Mouse (Mus musculus) naive thymus-derived CD4-positive, alpha-beta T cell, adult 2 months (primary cell): ENCODE measurements around the gene Olfr1450.
"Not testable (repeated sequence)": the region's sequence is repeated elsewhere in the genome, so short reads cannot be mapped to it uniquely, and the experiment has no call there.

ENCODE experiments used
- DNase-seq: peaks from one replicate; pipeline ENCODE4 v3.0.0-alpha.2; 2011; ENCODE audit warnings: low read depth

Gene Olfr1450

GRCm38 (mm10) chr19:12949958-12950357 is at the start of gene Olfr1450:
TSS of gene Olfr1450 (plus strand) at chr19:12950258.
- no peak for DNase-seq

GRCm38 (mm10) chr19:12903643-12904042 is 46.4 kb upstream of the Olfr1450 start, which contains the start of gene Olfr1447:
TSS of gene Olfr1447 (minus strand) at chr19:12903743.
- DNase-seq, result no peak

- DNase-seq, result no peak
Observed at GRCm38 (mm10) chr19:12924319-12924718, 25.7 kb upstream of the Olfr1450 start, which contains the start of gene Olfr1448. TSS of gene Olfr1448 (minus strand) at chr19:12924419.

- no peak for DNase-seq
Observed at GRCm38 (mm10) chr19:12930540-12930939, 19.5 kb upstream of the Olfr1450 start, which contains the start of gene Olfr1449. TSS of gene Olfr1449 (plus strand) at chr19:12930840.

- not testable (repeated sequence) for DNase-seq
Observed at GRCm38 (mm10) chr19:12970082-12970481, 20.0 kb downstream of the Olfr1450 start.

GRCm38 (mm10) chr19:12992316-12992715 is 42.3 kb downstream of the Olfr1450 start:
- DNase-seq, result not testable (repeated sequence)

- DNase-seq, result no peak
Observed at GRCm38 (mm10) chr19:12994714-12995113, 44.7 kb downstream of the Olfr1450 start, which contains the start of gene Olfr1451. TSS of gene Olfr1451 (plus strand) at chr19:12995014.
